In the genomic region with DNA sequence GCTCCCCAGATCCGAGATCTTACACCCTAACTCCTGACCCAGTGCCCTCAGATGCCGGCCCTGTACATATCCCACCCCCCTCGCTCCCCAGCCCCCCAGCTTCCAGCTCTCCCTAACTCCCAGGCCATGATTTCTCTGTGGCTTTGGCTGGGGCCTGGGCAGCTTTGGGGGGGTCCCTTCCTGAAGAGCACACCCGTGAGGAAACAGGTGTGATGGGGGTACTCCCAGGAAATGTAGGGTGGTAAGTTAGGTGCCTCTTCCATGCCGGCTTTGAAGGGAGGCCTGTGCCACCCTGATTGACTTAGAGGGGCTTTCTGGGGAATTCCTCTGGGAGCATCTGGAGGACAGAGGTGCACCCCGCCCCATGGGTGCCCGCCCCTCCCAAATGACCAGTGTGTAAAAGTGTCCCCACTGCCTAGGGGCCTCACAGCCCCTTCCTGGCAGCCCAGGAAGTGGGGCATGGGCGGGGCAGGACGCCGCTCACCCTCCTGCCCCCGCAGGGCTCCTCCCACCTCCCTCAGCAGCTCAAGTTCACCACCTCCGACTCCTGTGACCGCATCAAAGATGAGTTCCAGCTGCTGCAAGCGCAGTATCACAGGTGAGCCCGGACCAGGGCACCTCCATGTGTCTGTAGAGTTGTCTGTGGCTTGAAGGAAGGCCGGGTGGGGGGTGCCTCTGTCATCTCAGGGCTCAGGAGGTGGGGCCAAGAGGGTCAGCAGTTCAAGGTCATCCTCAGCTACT, we compare ENCODE assay signal across 7 mouse cellular contexts. TPM values are rescaled to one million over a fixed set of nuclear protein-coding genes. Genes with fewer than 3 reads are reported as not detected.
DNase-seq lines count a peak whose midpoint lies in the region; ATAC-seq and TF ChIP-seq lines count a peak whose summit lies in the region.

No protein-coding gene starts in this region.

- peak; percentile 58 for DNase-seq in adrenal gland, adult 8-10 months
- peak; percentile 61 to 85 for DNase-seq in kidney, postnatal 25 days
- no peak for DNase-seq in left cerebral cortex, adult 8-10 months (ENCODE audit: low spot score in 2 of 2)

- H3K4me1 ChIP-seq in E14TG2a.4 (replicated peaks; ENCODE audit: low read depth, low read length) = peaks cover 80% of the 10 kb centered on the region
- H3K4me1 ChIP-seq in heart, embryonic 14.5 days (ENCODE audit: control insufficient read depth in 2 of 2, insufficient read depth in 2 of 2, low read length in 2 of 2) = peaks cover 23 to 45% of the 10 kb centered on the region in 2 experiments
- H3K4me1 ChIP-seq in stomach, embryonic 14.5 days (ENCODE audit: control insufficient read depth, insufficient read depth, low read length) = peaks cover 36% of the 10 kb centered on the region

- WGBS in heart, embryonic 14.5 days = 8% methylated on average over 12 of the region's 16 CpGs
- 12% methylated on average over 16 of the region's 16 CpGs for whole genome bisulfite sequencing in stomach, embryonic 14.5 days

- peak overlapping the region; percentile 98 for H3K4me2 ChIP-seq in heart, embryonic 14.5 days (ENCODE audit: low read length)
- peak overlapping the region; percentile 53 for H3K4me2 ChIP-seq in stomach, embryonic 14.5 days (replicated peaks; ENCODE audit: low read depth, low read length)

- peak overlapping the region in 1 of 2 experiments; percentile 97; a peak in 3 of 4 replicates for H3K27ac ChIP-seq in heart, embryonic 14.5 days (replicated peaks in 1 of 2; ENCODE audit: control insufficient read depth in 1 of 2, insufficient read depth in 1 of 2, low read depth in 2 of 2, low read length in 2 of 2)
- H3K27ac ChIP-seq in stomach, embryonic 14.5 days (ENCODE audit: low read length) = peak overlapping the region; percentile 95; the same call in 1 of the 2 replicates

- no peaks in the 10 kb centered on the region for H3K27me3 ChIP-seq in E14TG2a.4 (ENCODE audit: insufficient read depth, low read length)
- H3K27me3 ChIP-seq in heart, embryonic 14.5 days (ENCODE audit: control insufficient read depth, insufficient read depth, low read length) = no peaks in the 10 kb centered on the region
- no peaks in the 10 kb centered on the region for H3K27me3 ChIP-seq in stomach, embryonic 14.5 days (ENCODE audit: control insufficient read depth, insufficient read depth, low read length)

- TF ChIP-seq CTCF in E14TG2a.4 (conservative IDR thresholded peaks at IDR 0.05; ENCODE audit: low read length) = no peak

- peak overlapping the region; percentile 87 for H3K4me3 ChIP-seq in E14TG2a.4 (replicated peaks; ENCODE audit: low read length)
- peak overlapping the region; percentile 83 to 97 for H3K4me3 ChIP-seq in heart, embryonic 14.5 days (ENCODE audit: control insufficient read depth in 1 of 2, insufficient read depth in 1 of 2, low read depth in 1 of 2, low read length in 2 of 2)
- peak overlapping the region; percentile 96 for H3K4me3 ChIP-seq in stomach, embryonic 14.5 days (ENCODE audit: low read depth, low read length)

- peak overlapping the region; percentile 100 for H3K9ac ChIP-seq in heart, embryonic 14.5 days (ENCODE audit: low read length)
- peak overlapping the region; percentile 95; the same call in 1 of the 2 replicates for H3K9ac ChIP-seq in stomach, embryonic 14.5 days (replicated peaks; ENCODE audit: low read depth, low read length)

- no peaks in the 10 kb centered on the region for H3K9me3 ChIP-seq in E14TG2a.4 (ENCODE audit: low read length)
- no peaks in the 10 kb centered on the region for H3K9me3 ChIP-seq in heart, embryonic 14.5 days (ENCODE audit: control insufficient read depth, low read length)
- no peaks in the 10 kb centered on the region; the same call in 1 of the 2 replicates for H3K9me3 ChIP-seq in stomach, embryonic 14.5 days (ENCODE audit: control insufficient read depth, low read depth, low read length)

- no peak for ATAC-seq in heart, embryonic 14.5 days (ENCODE audit: insufficient number of reproducible peaks, insufficient read depth, low FRiP score, low read depth)
- ATAC-seq in megakaryocyte progenitor cell, adult 5-6 weeks (replicated peaks; ENCODE audit: poor library complexity) = peak; percentile 58
- ATAC-seq in stomach, embryonic 14.5 days (ENCODE audit: insufficient number of reproducible peaks, insufficient read depth, low FRiP score, low read depth) = no peak

- peaks cover 39% of the 10 kb centered on the region for H3K36me3 ChIP-seq in E14TG2a.4 (ENCODE audit: insufficient read depth, low read length)
- H3K36me3 ChIP-seq in heart, embryonic 14.5 days (ENCODE audit: control insufficient read depth, insufficient read depth, low read length) = peaks cover 46% of the 10 kb centered on the region
- H3K36me3 ChIP-seq in stomach, embryonic 14.5 days (ENCODE audit: control insufficient read depth, insufficient read depth, low read length) = peaks cover 26% of the 10 kb centered on the region

RNA-seq across cellular contexts. Expression of gene Aes, which starts 1.6 kb away (rescaled TPM):
- total RNA-seq in adrenal gland, adult 8-10 months (2022) = 1,000 to 10,000 TPM in 3 of 4 experiments, 100 to 1,000 TPM in 1; 989 to 1,424 (median 1,166) TPM
- 367 and 598 TPM in 2 replicates for polyA plus RNA-seq in heart, embryonic 14.5 days (2014; fragmentation: Nextera tagmentation; extraction: Ambion mirVana)
- 197 and 225 TPM in 2 replicates for total RNA-seq in megakaryocyte progenitor cell, adult 5-6 weeks (2015)
- 178 and 191 TPM in 2 replicates for total RNA-seq in megakaryocyte progenitor cell, adult 5-6 weeks (2017)
- polyA plus RNA-seq in stomach, embryonic 14.5 days (2014; fragmentation: Nextera tagmentation; extraction: Ambion mirVana) = 363 and 388 TPM in 2 replicates
- 100 to 1,000 TPM; 719 to 760 (median 743) TPM for total RNA-seq in left cerebral cortex, adult 8-10 months (2022)

RNA-seq across cellular contexts. Expression of gene Tle2, which starts 13.5 kb away (rescaled TPM):
- 100 to 1,000 TPM in 2 of 4 experiments, 10 to 100 TPM in 2; 50.6 to 211 (median 117) TPM for total RNA-seq in adrenal gland, adult 8-10 months (2022)
- polyA plus RNA-seq in heart, embryonic 14.5 days (2014; fragmentation: Nextera tagmentation; extraction: Ambion mirVana) = 21.6 and 21.8 TPM in 2 replicates
- total RNA-seq in megakaryocyte progenitor cell, adult 5-6 weeks (2015) = 0.95 and 1.5 TPM in 2 replicates
- 0.08 and 3.5 TPM in 2 replicates for total RNA-seq in megakaryocyte progenitor cell, adult 5-6 weeks (2017)
- polyA plus RNA-seq in stomach, embryonic 14.5 days (2014; fragmentation: Nextera tagmentation; extraction: Ambion mirVana) = 17.7 and 19.1 TPM in 2 replicates
- total RNA-seq in left cerebral cortex, adult 8-10 months (2022) = 10 to 100 TPM; 36.2 to 42.3 (median 39.2) TPM

RNA-seq across cellular contexts. Expression of gene Gna11, which starts 15.9 kb away (rescaled TPM):
- 100 to 1,000 TPM in 2 of 4 experiments, 10 to 100 TPM in 2; 90.2 to 105 (median 98.1) TPM for total RNA-seq in adrenal gland, adult 8-10 months (2022)
- polyA plus RNA-seq in heart, embryonic 14.5 days (2014; fragmentation: Nextera tagmentation; extraction: Ambion mirVana) = 54.9 and 57.4 TPM in 2 replicates
- total RNA-seq in megakaryocyte progenitor cell, adult 5-6 weeks (2015) = 5.4 and 6.0 TPM in 2 replicates
- total RNA-seq in megakaryocyte progenitor cell, adult 5-6 weeks (2017) = 7.6 and 10.2 TPM in 2 replicates
- 86.2 and 89.3 TPM in 2 replicates for polyA plus RNA-seq in stomach, embryonic 14.5 days (2014; fragmentation: Nextera tagmentation; extraction: Ambion mirVana)
- total RNA-seq in left cerebral cortex, adult 8-10 months (2022) = 100 to 1,000 TPM in 3 of 4 experiments, 10 to 100 TPM in 1; 99.3 to 110 (median 101) TPM

RNA-seq across cellular contexts. Expression of gene Gna15, which starts 36.9 kb away (rescaled TPM):
- total RNA-seq in adrenal gland, adult 8-10 months (2022) = 1 to 10 TPM in 3 of 4 experiments, under 1 TPM in 1; 0.70 to 2.2 (median 1.6) TPM
- polyA plus RNA-seq in heart, embryonic 14.5 days (2014; fragmentation: Nextera tagmentation; extraction: Ambion mirVana) = 0.74 and 0.89 TPM in 2 replicates
- total RNA-seq in megakaryocyte progenitor cell, adult 5-6 weeks (2015) = 29.4 and 31.9 TPM in 2 replicates
- 28.7 and 28.9 TPM in 2 replicates for total RNA-seq in megakaryocyte progenitor cell, adult 5-6 weeks (2017)
- polyA plus RNA-seq in stomach, embryonic 14.5 days (2014; fragmentation: Nextera tagmentation; extraction: Ambion mirVana) = 3.6 and 7.4 TPM in 2 replicates
- 1 to 10 TPM; 3.4 to 6.1 (median 5.3) TPM for total RNA-seq in left cerebral cortex, adult 8-10 months (2022)

RNA-seq across cellular contexts. Expression of gene Tle6, which starts 40.0 kb away (rescaled TPM):
- 100 to 1,000 TPM in 2 of 4 experiments, 10 to 100 TPM in 2; 32.2 to 138 (median 85.6) TPM for total RNA-seq in adrenal gland, adult 8-10 months (2022)
- polyA plus RNA-seq in heart, embryonic 14.5 days (2014; fragmentation: Nextera tagmentation; extraction: Ambion mirVana) = 30.7 and 35.3 TPM in 2 replicates
- 15.4 and 18.4 TPM in 2 replicates for total RNA-seq in megakaryocyte progenitor cell, adult 5-6 weeks (2015)
- total RNA-seq in megakaryocyte progenitor cell, adult 5-6 weeks (2017) = 3.5 and 13.3 TPM in 2 replicates
- polyA plus RNA-seq in stomach, embryonic 14.5 days (2014; fragmentation: Nextera tagmentation; extraction: Ambion mirVana) = 14.3 and 18.2 TPM in 2 replicates
- total RNA-seq in left cerebral cortex, adult 8-10 months (2022) = 10 to 100 TPM; 10.3 to 17.2 (median 14.0) TPM

Comparison
In these comparisons a context has a peak if more than half of its experiments do, and no peak if none do; other contexts are left out.
1. DNase-seq: peak in adrenal gland, adult 8-10 months (single experiment) and kidney, postnatal 25 days (2 of 2); none in left cerebral cortex, adult 8-10 months (0 of 2).
2. RNA of gene Tle2, which starts 13.5 kb away (total RNA-seq): 50.6 to 211 TPM in adrenal gland, adult 8-10 months and 36.2 to 42.3 TPM in left cerebral cortex, adult 8-10 months; 0.08 to 3.5 TPM in megakaryocyte progenitor cell, adult 5-6 weeks; every median in the first group is over 4 times any median in the second.
3. RNA of gene Gna11, which starts 15.9 kb away (total RNA-seq): 90.2 to 105 TPM in adrenal gland, adult 8-10 months and 99.3 to 110 TPM in left cerebral cortex, adult 8-10 months; 5.4 to 10.2 TPM in megakaryocyte progenitor cell, adult 5-6 weeks; every median in the first group is over 4 times any median in the second.
4. Peak in every context shown above with its lines, with median percentiles within 50 percentile points of each other: H3K4me3 ChIP-seq.